Mouse (Mus musculus): ENCODE measurements around the gene Grik5.

DNA sequence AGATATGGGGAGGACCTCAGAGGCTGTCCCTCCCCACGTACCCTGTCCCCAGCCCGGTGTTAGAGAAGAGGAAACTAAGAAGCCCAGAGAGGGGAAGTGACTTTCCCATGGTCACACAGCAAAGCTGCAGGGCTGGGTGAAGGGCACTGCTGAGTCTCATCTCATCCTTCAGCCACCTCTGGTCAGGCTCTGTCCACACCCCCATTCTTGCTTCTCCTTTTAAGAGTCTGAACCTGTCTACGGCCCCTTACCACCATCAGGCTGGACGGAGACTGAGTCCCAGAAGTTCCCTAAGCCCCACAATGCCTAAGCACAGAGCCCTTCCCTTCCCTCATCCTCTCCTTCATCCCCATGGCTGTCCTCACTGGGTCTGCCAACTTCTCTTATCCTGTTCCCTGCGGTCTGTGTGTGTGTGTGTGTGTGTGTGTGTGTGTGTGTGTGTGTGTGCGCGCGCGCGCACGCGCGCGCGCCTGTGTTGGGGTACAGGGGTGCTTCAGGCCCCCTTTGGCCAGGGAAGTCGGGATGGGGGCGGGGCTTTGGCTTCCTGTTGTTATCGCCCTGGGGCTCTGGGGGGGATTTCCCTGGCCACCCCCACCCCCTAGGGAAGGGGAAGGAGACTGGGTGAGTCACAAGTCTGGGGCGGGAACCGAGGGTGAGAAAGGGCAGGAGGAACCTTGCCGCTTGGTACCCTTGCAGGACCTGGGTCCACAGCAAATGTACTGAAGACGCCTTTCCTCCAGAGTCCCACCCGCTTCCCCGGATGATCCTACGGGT lies 48.1 kb upstream of the Grik5 start:
- TF ChIP-seq CTCF (IDR thresholded peaks at IDR 0.05; ENCODE audit: low read depth) (no peak), EP300 (IDR thresholded peaks at IDR 0.05; ENCODE audit: low read depth) (no peak)

Data from liver, postnatal 0 days (tissue).